Mouse (Mus musculus): ENCODE results near the gene March4.

DNA sequence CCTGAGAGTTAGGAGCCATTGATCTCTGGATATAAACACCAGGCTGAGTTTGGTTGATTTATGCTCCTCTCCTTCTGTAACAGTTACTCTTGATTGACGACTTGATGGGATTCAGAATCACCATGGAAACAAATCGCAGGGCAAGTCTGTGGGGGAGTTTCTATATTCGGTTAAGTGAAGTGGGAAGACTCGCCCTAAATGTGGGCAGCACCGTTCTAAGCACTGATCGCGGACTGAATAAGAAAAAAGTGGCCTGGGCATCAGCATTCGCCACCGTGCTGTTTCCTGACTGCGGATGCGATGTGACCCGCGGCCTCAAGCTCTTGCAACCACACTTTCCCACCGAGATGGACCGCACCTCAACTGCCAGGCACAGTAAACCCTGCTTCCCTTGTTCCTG lies 41.6 kb upstream of the March4 start:
- TF ChIP-seq CTCF (IDR thresholded peaks at IDR 0.05; ENCODE audit: low read depth) = no peak
- TF ChIP-seq EP300 (IDR thresholded peaks at IDR 0.05; ENCODE audit: low read depth) = no peak

Data from liver, postnatal 0 days (tissue).